Mouse (Mus musculus) lung, adult 2 months (tissue): ENCODE measurements around the gene Irgc1.

Experiments
- CTCF ChIP-seq: fragments of 200-500 bp; IDR thresholded peaks from 2 replicates; pipeline ENCODE4 v1.5.1; 2011; ENCODE audit warnings: mild to moderate bottlenecking, low read length, control low read depth; ENCODE audit not compliant: insufficient read depth
- POLR2A ChIP-seq: fragments of 200-500 bp; IDR thresholded peaks from 2 replicates; pipeline ENCODE4 v1.6.1; 2011; ENCODE audit warnings: low read depth, mild to moderate bottlenecking, control low read depth, low read length, borderline replicate concordance; ENCODE audit errors: extremely low read depth

DNA sequence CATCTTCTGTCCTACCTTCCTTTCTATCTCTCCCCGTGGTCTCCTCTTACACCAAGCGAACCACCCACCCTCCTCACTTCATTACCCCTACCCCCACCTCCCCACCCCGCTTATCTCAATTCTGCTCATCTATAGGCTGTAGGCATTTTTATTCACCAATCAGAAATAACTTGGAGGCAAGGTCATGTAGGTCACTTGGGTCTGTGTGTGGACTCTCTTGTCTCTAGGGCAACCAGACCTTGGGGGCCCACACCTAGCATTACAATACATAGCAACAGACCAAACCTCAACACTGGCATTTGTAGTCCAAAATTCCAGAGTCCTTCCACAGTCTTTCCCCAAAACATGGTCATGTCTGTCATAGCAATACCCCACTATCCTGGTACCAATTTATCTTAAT is 41.3 kb downstream of the Irgc1 start:
- TF ChIP-seq CTCF (no peak), POLR2A (no peak)
